Mouse (Mus musculus): ENCODE results near the gene Chd1. TPM values are rescaled to one million over a fixed set of nuclear protein-coding genes. Genes with fewer than 3 reads are reported as not detected.

Gene Chd1
- total RNA-seq (2014; fragmentation: Nextera tagmentation) (44.4 and 52.7 TPM in 2 replicates), total RNA-seq (2017) (73.9 and 85.8 TPM in 2 replicates)

GRCm38 (mm10) chr17:15704475-15705300 lies at the start of gene Chd1:
TSS of gene Chd1 (plus strand) at chr17:15704967.
- ATAC-seq (replicated peaks; ENCODE audit: low FRiP score, low TSS enrichment, poor library complexity, severe bottlenecking), result peak; percentile 73

GRCm38 (mm10) chr17:15656881-15657607 lies 47.7 kb upstream of the Chd1 start:
- ATAC-seq (replicated peaks; ENCODE audit: low FRiP score, low TSS enrichment, poor library complexity, severe bottlenecking), result peak; percentile 47; the same call in 1 of the 2 replicates

- no peak for ATAC-seq (replicated peaks; ENCODE audit: low FRiP score, low TSS enrichment, poor library complexity, severe bottlenecking)
Measured at GRCm38 (mm10) chr17:15672870-15673269, 31.9 kb upstream of the Chd1 start.

GRCm38 (mm10) chr17:15677970-15678645 lies 26.7 kb upstream of the Chd1 start:
- ATAC-seq (replicated peaks; ENCODE audit: low FRiP score, low TSS enrichment, poor library complexity, severe bottlenecking), result no peak

- no peak for ATAC-seq (replicated peaks; ENCODE audit: low FRiP score, low TSS enrichment, poor library complexity, severe bottlenecking)
Measured at GRCm38 (mm10) chr17:15679966-15680630, 24.7 kb upstream of the Chd1 start.

GRCm38 (mm10) chr17:15680661-15681060 lies 24.1 kb upstream of the Chd1 start:
- no peak for ATAC-seq (replicated peaks; ENCODE audit: low FRiP score, low TSS enrichment, poor library complexity, severe bottlenecking)

- ATAC-seq (replicated peaks; ENCODE audit: low FRiP score, low TSS enrichment, poor library complexity, severe bottlenecking), result no peak
Measured at GRCm38 (mm10) chr17:15686396-15686795, 18.4 kb upstream of the Chd1 start.

- ATAC-seq (replicated peaks; ENCODE audit: low FRiP score, low TSS enrichment, poor library complexity, severe bottlenecking), result no peak
Measured at GRCm38 (mm10) chr17:15690304-15690703, 14.5 kb upstream of the Chd1 start.

- ATAC-seq (replicated peaks; ENCODE audit: low FRiP score, low TSS enrichment, poor library complexity, severe bottlenecking), result no peak
Measured at GRCm38 (mm10) chr17:15695566-15695965, 9.2 kb upstream of the Chd1 start.

GRCm38 (mm10) chr17:15698956-15699355 lies 5.8 kb upstream of the Chd1 start:
- ATAC-seq (replicated peaks; ENCODE audit: low FRiP score, low TSS enrichment, poor library complexity, severe bottlenecking), result no peak

GRCm38 (mm10) chr17:15701505-15701904 lies 3.3 kb upstream of the Chd1 start:
- no peak for ATAC-seq (replicated peaks; ENCODE audit: low FRiP score, low TSS enrichment, poor library complexity, severe bottlenecking)

- ATAC-seq (replicated peaks; ENCODE audit: low FRiP score, low TSS enrichment, poor library complexity, severe bottlenecking), result peak; percentile 32
Measured at GRCm38 (mm10) chr17:15704158-15704474, 651 bp upstream of the Chd1 start.

GRCm38 (mm10) chr17:15705303-15706284 lies 827 bp downstream of the Chd1 start:
- peak; percentile 60 for ATAC-seq (replicated peaks; ENCODE audit: low FRiP score, low TSS enrichment, poor library complexity, severe bottlenecking)

- no peak; the same call in 1 of the 2 replicates for ATAC-seq (replicated peaks; ENCODE audit: low FRiP score, low TSS enrichment, poor library complexity, severe bottlenecking)
Measured at GRCm38 (mm10) chr17:15714507-15714906, 9.7 kb downstream of the Chd1 start.

- peak; percentile 96 for ATAC-seq (replicated peaks; ENCODE audit: low FRiP score, low TSS enrichment, poor library complexity, severe bottlenecking)
Measured at GRCm38 (mm10) chr17:15715013-15715902, 10.5 kb downstream of the Chd1 start.

GRCm38 (mm10) chr17:15715940-15716339 lies 11.2 kb downstream of the Chd1 start:
- no peak for ATAC-seq (replicated peaks; ENCODE audit: low FRiP score, low TSS enrichment, poor library complexity, severe bottlenecking)

GRCm38 (mm10) chr17:15720841-15721240 lies 16.1 kb downstream of the Chd1 start:
- ATAC-seq (replicated peaks; ENCODE audit: low FRiP score, low TSS enrichment, poor library complexity, severe bottlenecking), result peak; percentile 75

All from megakaryocyte-erythroid progenitor cell, adult 5-6 weeks (primary cell).